Mouse (Mus musculus): ENCODE results near the gene Psd4.

DNA sequence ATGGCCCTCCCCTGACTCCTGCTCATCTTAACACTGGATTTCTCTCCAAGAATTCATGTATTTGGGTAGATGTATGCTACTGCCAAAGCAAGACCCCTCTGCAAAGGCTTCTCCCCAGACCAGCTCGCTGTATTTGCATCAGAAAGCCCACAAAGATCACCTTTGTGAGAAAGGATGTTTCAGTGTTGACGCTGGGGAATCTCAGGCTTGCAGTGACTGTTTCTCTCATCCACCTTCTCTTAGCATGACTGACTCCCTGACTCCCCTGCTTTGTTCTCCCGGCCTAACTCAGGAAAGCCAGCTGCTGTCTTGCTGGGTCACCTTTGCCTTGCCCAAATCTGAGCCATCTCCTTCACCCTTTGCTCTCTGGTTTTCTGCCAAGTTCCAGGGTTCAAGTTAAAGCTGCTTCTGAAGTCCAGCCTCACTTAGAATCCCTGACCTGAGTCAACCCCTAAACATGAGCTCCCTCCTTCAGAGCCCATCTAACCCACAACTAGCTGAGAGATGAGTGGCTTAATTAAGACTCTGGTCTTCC lies 75.9 kb downstream of the Psd4 start:
- TF ChIP-seq CTCF (IDR thresholded peaks at IDR 0.05) (no peak), POLR2A (IDR thresholded peaks at IDR 0.05; ENCODE audit: insufficient read depth, low read depth, low read length) (no peak), EP300 (IDR thresholded peaks at IDR 0.05; ENCODE audit: insufficient read depth, low read depth, low read length) (no peak)

All from heart, adult 2 months (tissue).